Mouse (Mus musculus) ES-E14 (cell line): ENCODE data around the gene Ano6. TPM values are rescaled to one million over a fixed set of nuclear protein-coding genes. Genes with fewer than 3 reads are reported as not detected.

Experiments
- DNase-seq: peaks from one replicate; pipeline ENCODE4 v3.0.0-alpha.2; 2013; ENCODE audit warnings: low read depth, low spot score
- H3K27ac ChIP-seq: 2 replicates; pipeline ENCODE4 v1.5.1; 2012; ENCODE audit warnings: low read depth, mild to moderate bottlenecking, low read length, moderate library complexity, mixed read lengths; ENCODE audit not compliant: poor library complexity, insufficient read depth, severe bottlenecking
- H3K36me3 ChIP-seq: 2 replicates; pipeline ENCODE4 v1.6.1; 2012; ENCODE audit warnings: mild to moderate bottlenecking, low read length, moderate library complexity, mixed read lengths; ENCODE audit not compliant: control insufficient read depth, poor library complexity, insufficient read depth, severe bottlenecking
- H3K4me1 ChIP-seq, 2 experiments: fragments of 150-350 bp in 1 of 2; sonication (generic) in 1 of 2; 2 replicates each; pipeline ENCODE4 v1.6.1; 2012; ENCODE audit warnings: low read length in 2 of 2, mild to moderate bottlenecking in 1 of 2, mixed read lengths in 1 of 2; ENCODE audit not compliant: control insufficient read depth in 2 of 2, insufficient read depth in 2 of 2, poor library complexity in 1 of 2
- H3K4me3 ChIP-seq, 2 experiments: fragments of 150-350 bp in 1 of 2; sonication (generic) in 1 of 2; 2 replicates each; pipeline ENCODE4 v1.5.1; 2012; ENCODE audit warnings: low read length in 2 of 2, low read depth in 1 of 2, mild to moderate bottlenecking in 1 of 2, mixed read lengths in 1 of 2; ENCODE audit not compliant: insufficient read depth in 1 of 2, poor library complexity in 1 of 2, severe bottlenecking in 1 of 2
- H3K9ac ChIP-seq: 2 replicates; pipeline ENCODE4 v1.6.1; 2012; ENCODE audit warnings: low read depth, mild to moderate bottlenecking, low read length, mixed read lengths; ENCODE audit not compliant: poor library complexity, insufficient read depth, severe bottlenecking
- H3K9me3 ChIP-seq: fragments of 150-350 bp; sonication (generic); 2 replicates; pipeline ENCODE4 v1.6.1; 2012; ENCODE audit warnings: low read depth, mild to moderate bottlenecking, low read length; ENCODE audit not compliant: control insufficient read depth, insufficient read depth
- CHD2 ChIP-seq: IDR thresholded peaks from 2 replicates; pipeline ENCODE4 v1.6.1; 2014; ENCODE audit warnings: mild to moderate bottlenecking, low read depth, low read length, inconsistent platforms
- HCFC1 ChIP-seq: IDR thresholded peaks from 2 replicates; pipeline ENCODE4 v1.6.1; 2012; ENCODE audit warnings: low read length, inconsistent platforms, borderline replicate concordance; ENCODE audit not compliant: insufficient read depth
- MAFK ChIP-seq: IDR thresholded peaks from 2 replicates; pipeline ENCODE4 v1.6.1; 2014; ENCODE audit warnings: mild to moderate bottlenecking, low read depth, low read length, inconsistent platforms; ENCODE audit not compliant: insufficient read depth
- ZC3H11A ChIP-seq: IDR thresholded peaks from 2 replicates; pipeline ENCODE4 v1.6.1; 2012; ENCODE audit warnings: low read depth, mild to moderate bottlenecking, inconsistent platforms, low read length, borderline replicate concordance
- ZNF384 ChIP-seq: IDR thresholded peaks from 2 replicates; pipeline ENCODE4 v1.6.1; 2012; ENCODE audit warnings: low read depth, low read length, inconsistent platforms
- in situ Hi-C, 2 experiments: fragments of 600-800 bp; cut with MboI; formaldehyde crosslinking; loops; one replicate each; pipeline ENCODE4 v1.15.1; 2025; ENCODE audit warnings: low sequenced_read_pairs in 2 of 2, inconsistent platforms in 1 of 2; ENCODE audit not compliant: unreplicated experiment in 2 of 2
- total RNA-seq: library from RNA; depleted of rRNA; stranded (reverse); fragments of 300-350 nt; gene quantifications from 2 replicates; pipeline ENCODE4 v1.2.3, GENCODE M21; 2012

Gene Ano6
- total RNA-seq, 1 experiment = 48.6 TPM

GRCm38 (mm10) chr15:95820678-95821077 lies 30.0 kb downstream of the Ano6 start:
- peak overlapping the region; percentile 20 to 47; a peak in 3 of 4 replicates for H3K4me3 ChIP-seq
- H3K4me1 ChIP-seq = peaks cover 5 to 16% of the 10 kb centered on the region in 2 experiments; a peak in 2 of 4 replicates
- no peaks in the 10 kb centered on the region for H3K9me3 ChIP-seq
- in situ Hi-C loops = no loop called here
- 0 out of 2 replicates have a peak overlapping the region, but pooled peaks have one; percentile 69 for H3K27ac ChIP-seq
- DNase-seq = no peak
- no peaks in the 10 kb centered on the region for H3K36me3 ChIP-seq
- TF ChIP-seq CHD2 = no peak
- no peak for TF ChIP-seq HCFC1
- no peak for TF ChIP-seq MAFK
- no peak for TF ChIP-seq ZNF384
- no peak for TF ChIP-seq ZC3H11A
- peak overlapping the region; percentile 73 for H3K9ac ChIP-seq

- H3K9me3 ChIP-seq = no peaks in the 10 kb centered on the region
- no peak overlapping the region for H3K4me3 ChIP-seq
- H3K27ac ChIP-seq = no peak overlapping the region
- TF ChIP-seq HCFC1 (no peak), ZNF384 (no peak)
- no peak for DNase-seq
- peaks cover 5 to 18% of the 10 kb centered on the region in 2 experiments; a peak in 2 of 4 replicates for H3K4me1 ChIP-seq
- no peaks in the 10 kb centered on the region for H3K36me3 ChIP-seq
- in situ Hi-C loops = no loop called here
- H3K9ac ChIP-seq = no peak overlapping the region
Measured at GRCm38 (mm10) chr15:95822099-95822498, 31.5 kb downstream of the Ano6 start.

DNA sequence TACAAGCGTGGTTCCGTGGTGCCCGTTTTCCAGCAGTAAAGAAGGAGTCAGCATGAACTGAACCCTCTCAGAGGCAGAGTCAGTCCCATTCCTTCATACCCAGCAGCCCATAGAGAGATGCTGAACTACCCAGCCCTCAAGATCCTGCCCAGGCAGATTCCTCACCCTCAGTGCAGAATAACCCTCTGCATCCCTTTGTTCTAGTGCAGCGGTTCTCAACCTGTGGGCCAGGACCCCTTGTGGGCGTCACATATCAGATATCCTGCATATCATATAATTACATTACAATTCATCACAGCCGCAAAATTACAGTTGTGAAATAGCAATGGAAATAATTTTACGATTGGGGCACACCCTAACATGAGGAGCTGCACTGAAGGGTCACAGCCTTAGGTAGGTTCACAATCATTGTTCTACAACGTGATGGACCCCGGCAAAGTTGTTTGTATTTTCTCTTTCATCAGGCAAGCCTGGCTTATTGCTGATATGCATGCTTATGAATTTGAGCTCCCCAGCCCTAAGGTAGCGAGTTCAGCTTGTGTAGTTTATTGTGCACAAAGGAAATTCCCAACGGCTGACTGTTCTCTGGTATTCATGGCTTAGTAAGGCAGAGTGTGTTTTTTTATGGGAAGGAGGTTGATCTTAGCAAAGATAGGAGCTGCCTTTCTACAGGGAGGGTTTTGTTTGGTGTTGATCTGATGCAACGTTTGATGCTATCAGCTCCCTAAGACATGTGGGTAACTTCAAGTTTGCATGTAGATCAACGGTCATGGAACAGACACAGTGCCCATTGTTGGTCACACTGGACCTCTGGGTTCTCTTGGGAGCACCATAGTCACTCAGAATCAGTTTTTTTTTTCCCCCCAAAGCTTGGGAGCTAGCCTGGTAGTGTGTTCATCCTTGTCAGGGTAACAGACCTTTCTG lies 33.0 kb downstream of the Ano6 start:
- H3K4me1 ChIP-seq = peaks cover 11 to 21% of the 10 kb centered on the region in 2 experiments; a peak in 2 of 4 replicates
- no peak overlapping the region; the same call in 1 of the 2 replicates for H3K9ac ChIP-seq
- no peaks in the 10 kb centered on the region for H3K9me3 ChIP-seq
- H3K36me3 ChIP-seq = no peaks in the 10 kb centered on the region
- in situ Hi-C loops = no loop called here
- TF ChIP-seq HCFC1 (no peak), ZC3H11A (no peak), ZNF384 (no peak), CHD2 (peak; percentile 76; the same call in 1 of the 2 replicates), MAFK (no peak)
- H3K4me3 ChIP-seq = no peak overlapping the region
- no peak overlapping the region for H3K27ac ChIP-seq
- no peak for DNase-seq

DNA sequence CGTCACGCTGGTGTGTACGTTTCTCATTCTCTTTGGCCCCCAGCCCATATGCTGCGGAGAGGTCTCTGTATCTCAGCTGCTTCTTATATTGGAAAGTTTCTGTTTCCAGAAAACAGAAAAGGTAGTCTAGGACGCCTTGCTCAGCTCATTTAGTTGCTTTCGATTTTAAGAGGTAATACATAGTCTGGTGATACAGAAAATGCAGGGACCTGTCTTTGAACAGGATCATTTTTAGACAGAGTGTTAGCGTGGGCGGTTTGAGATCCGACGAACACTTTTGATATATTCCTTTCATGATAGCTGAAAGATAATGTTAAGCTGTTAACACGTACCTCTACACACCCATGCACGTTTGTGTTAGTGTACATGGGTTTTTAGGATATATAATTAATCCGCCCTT lies 35.9 kb downstream of the Ano6 start:
- H3K9me3 ChIP-seq = no peaks in the 10 kb centered on the region
- no peak for DNase-seq
- TF ChIP-seq ZC3H11A (no peak), CHD2 (no peak), ZNF384 (no peak), MAFK (no peak), HCFC1 (no peak)
- H3K27ac ChIP-seq = no peak overlapping the region
- peaks cover 10 to 28% of the 10 kb centered on the region in 2 experiments for H3K4me1 ChIP-seq
- no peaks in the 10 kb centered on the region for H3K36me3 ChIP-seq
- in situ Hi-C loops = no loop called here
- no peak overlapping the region for H3K4me3 ChIP-seq
- no peak overlapping the region for H3K9ac ChIP-seq
